Mouse (Mus musculus): Measurements from ENCODE around the gene Gm7544. TPM values are rescaled to one million over a fixed set of nuclear protein-coding genes. Genes with fewer than 3 reads are reported as not detected.
"Not testable (repeated sequence)": the region's sequence is repeated elsewhere in the genome, so short reads cannot be mapped to it uniquely, and the experiment has no call there.

Gene Gm7544
- polyA plus RNA-seq, 1 experiment from 2014 or later: not detected

DNA sequence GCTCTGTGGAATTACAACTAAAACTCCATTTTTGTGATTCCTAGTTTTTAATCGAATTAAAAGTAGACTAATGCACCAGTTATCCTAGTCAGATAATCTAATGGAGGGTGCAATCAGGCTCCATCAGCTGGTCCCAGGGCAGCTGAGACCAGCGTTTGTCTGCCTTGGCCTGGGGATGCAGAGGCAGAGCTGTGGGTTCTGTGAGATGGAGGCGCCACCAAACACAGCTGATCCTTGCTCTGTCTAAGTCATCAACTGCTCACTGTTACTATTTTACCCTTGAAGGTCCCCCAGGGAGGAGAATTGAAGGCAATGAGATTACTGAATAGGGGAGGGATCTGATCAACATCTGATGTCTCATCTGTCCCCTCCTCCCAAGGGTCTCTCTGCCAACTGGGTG is 10.6 kb upstream of the Gm7544 start:
- H3K27me3 ChIP-seq (ENCODE audit: insufficient read depth, low read length): no peaks in the 10 kb centered on the region
- TF ChIP-seq CTCF (IDR thresholded peaks at IDR 0.05; ENCODE audit: low read depth): no peak
- WGBS: 64% methylated on average over 3 of the region's 3 CpGs
- H3K9me3 ChIP-seq (ENCODE audit: low read depth, low read length): no peaks in the 10 kb centered on the region
- no peak overlapping the region for H3K4me2 ChIP-seq
- no peaks in the 10 kb centered on the region for H3K36me3 ChIP-seq (ENCODE audit: insufficient read depth)
- no peaks in the 10 kb centered on the region for H3K4me1 ChIP-seq (ENCODE audit: insufficient read depth)
- no peak overlapping the region for H3K9ac ChIP-seq
- ATAC-seq (ENCODE audit: insufficient read depth) (no peak), DNase-seq (no peak)
- H3K27ac ChIP-seq (ENCODE audit: low read depth): no peak overlapping the region
- H3K4me3 ChIP-seq (ENCODE audit: low read depth, low read length): no peak overlapping the region

DNA sequence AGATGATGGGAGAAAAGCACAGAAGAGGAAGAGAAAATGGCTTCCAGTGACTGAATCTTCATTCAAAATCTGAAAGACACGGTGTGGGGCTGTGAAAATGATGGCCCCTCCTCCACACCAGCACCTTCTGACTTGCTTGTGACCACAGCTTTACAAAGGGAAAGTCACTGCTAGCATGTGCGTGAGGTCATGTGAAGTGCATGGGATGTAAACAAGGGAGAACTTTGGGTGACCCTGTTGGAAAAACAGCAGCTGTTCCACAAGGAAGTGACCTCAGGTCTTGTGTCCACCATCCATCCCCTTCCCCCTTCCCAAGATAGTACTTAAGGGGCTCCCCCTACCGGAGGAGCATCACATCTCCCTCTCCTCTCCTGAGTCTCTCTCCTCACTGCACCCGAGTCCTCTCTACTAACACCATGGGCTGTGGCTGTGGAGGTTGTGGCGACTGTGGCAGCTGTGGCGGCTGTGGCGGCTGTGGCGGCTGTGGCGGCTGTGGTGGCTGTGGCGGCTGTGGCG is 4.1 kb upstream of the Gm7544 start, which contains the start of gene Gm47955:
Gene Gm47955, plus strand, starts transcription at position 417 of the 516 bp plus-strand sequence.
- H3K9ac ChIP-seq: no peak within 1 kb of the TSS
- H3K27ac ChIP-seq (ENCODE audit: low read depth): no peak within 1 kb of the TSS
- H3K27me3 ChIP-seq (ENCODE audit: insufficient read depth, low read length): no peaks in the 10 kb centered on the region
- no peaks in the 10 kb centered on the region for H3K4me1 ChIP-seq (ENCODE audit: insufficient read depth)
- no peak within 1 kb of the TSS for H3K4me3 ChIP-seq (ENCODE audit: low read depth, low read length)
- DNase-seq: no peak
- H3K4me2 ChIP-seq: no peak within 1 kb of the TSS
- no peaks in the 10 kb centered on the region for H3K9me3 ChIP-seq (ENCODE audit: low read depth, low read length)
- ATAC-seq (ENCODE audit: insufficient read depth): no peak
- WGBS: 82% methylated on average over 11 of the region's 11 CpGs
- TF ChIP-seq CTCF (IDR thresholded peaks at IDR 0.05; ENCODE audit: low read depth): no peak
- no peaks in the 10 kb centered on the region for H3K36me3 ChIP-seq (ENCODE audit: insufficient read depth)

DNA sequence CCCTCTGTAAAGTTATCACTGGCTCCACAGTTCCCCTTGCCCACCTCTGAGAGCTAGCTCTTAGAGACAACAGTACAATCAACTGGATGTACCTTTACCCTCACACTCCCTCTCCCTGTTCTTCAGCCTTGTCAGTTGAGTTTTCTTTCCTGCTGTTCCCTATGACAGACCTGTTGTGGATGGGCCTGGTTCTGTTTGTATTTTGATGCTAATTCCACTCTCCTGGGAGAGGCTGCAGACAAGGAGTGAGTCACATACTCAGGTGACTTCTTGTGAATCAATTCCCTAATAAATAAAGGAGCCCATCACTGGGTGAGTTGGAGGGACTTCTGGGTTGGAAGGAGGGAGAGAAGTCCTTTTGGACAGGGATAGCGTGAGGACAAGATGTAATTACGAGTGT is 7.2 kb downstream of the Gm7544 start:
- H3K9ac ChIP-seq: no peak overlapping the region
- no peak overlapping the region for H3K27ac ChIP-seq (ENCODE audit: low read depth)
- no peak overlapping the region for H3K4me3 ChIP-seq (ENCODE audit: low read depth, low read length)
- no peak for ATAC-seq (ENCODE audit: insufficient read depth)
- no peaks in the 10 kb centered on the region for H3K27me3 ChIP-seq (ENCODE audit: insufficient read depth, low read length)
- no peaks in the 10 kb centered on the region for H3K36me3 ChIP-seq (ENCODE audit: insufficient read depth)
- 86% methylated on average over 2 of the region's 2 CpGs for WGBS
- DNase-seq: no peak
- no peak overlapping the region for H3K4me2 ChIP-seq
- no peaks in the 10 kb centered on the region for H3K9me3 ChIP-seq (ENCODE audit: low read depth, low read length)
- H3K4me1 ChIP-seq (ENCODE audit: insufficient read depth): no peaks in the 10 kb centered on the region
- TF ChIP-seq CTCF (IDR thresholded peaks at IDR 0.05; ENCODE audit: low read depth): no peak

DNA sequence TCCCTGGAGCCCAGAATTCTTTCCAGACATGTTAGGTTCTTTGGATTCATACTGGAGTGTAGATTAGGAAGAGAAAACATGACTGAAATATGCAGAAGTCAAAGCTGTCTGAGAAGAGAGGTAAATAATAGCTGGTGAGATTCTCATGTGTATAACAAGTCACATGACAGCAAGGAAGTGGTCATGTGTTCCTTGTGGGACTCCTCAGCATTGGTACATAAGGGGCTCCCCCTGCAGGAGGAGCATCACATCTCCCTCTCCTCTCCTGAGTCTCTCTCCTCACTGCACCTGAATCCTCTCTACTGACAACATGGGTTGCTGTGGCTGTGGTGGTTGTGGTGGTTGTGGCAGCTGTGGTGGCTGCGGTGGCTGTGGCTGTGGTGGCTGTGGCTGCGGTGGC is 9.8 kb downstream of the Gm7544 start:
- not testable (repeated sequence) for H3K4me2 ChIP-seq; H3K9me3 ChIP-seq (ENCODE audit: low read depth, low read length); DNase-seq; ATAC-seq (ENCODE audit: insufficient read depth); H3K9ac ChIP-seq; H3K27me3 ChIP-seq (ENCODE audit: insufficient read depth, low read length); H3K27ac ChIP-seq (ENCODE audit: low read depth); H3K4me1 ChIP-seq (ENCODE audit: insufficient read depth); H3K36me3 ChIP-seq (ENCODE audit: insufficient read depth); H3K4me3 ChIP-seq (ENCODE audit: low read depth, low read length)
- 95% methylated on average over 2 of the region's 2 CpGs for WGBS

DNA sequence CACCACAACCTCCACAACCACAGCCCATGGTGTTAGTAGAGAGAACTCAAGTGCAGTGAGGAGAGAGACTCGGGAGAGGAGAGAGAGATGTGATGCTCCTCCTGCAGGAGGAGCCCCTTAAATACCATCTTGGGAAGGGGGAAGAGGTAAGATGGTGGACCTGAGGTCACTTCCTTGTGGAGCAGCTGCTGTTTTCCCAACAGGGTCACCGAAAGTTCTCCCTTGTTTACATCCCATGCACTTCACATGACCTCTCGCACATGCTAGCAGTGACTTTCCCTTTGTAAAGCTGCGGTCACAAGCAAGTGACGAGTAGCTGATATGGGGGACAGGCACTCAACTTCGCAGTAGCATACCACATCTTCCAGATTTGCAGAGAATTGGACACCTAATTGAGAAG is 12.5 kb downstream of the Gm7544 start, which contains the start of gene A030003K21Rik:
Gene A030003K21Rik, minus strand, starts transcription at position 94 of the 400 bp plus-strand sequence.
- no CpG with 5 or more reads among the region's 6 CpGs for WGBS

DNA sequence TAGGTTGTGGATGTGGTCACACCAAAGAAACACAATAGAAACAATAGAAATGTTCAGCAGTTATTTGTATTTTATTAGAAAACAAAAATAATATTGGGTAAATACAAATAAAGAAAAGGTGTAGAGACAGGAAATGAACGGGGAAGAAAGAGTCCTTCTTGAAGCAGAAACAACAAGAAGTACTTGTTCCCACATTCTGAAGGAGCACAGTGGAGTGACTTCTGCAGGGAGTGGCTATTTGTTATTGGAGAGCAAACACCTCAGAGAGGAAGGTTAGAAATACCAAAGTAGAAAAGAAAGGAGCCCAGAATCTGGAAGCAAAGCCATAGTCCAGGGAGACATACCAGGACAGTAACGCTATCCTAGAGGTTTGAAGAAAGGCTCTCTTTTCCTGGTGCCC is 13.3 kb downstream of the Gm7544 start:
- H3K9me3 ChIP-seq (ENCODE audit: low read depth, low read length); H3K4me1 ChIP-seq (ENCODE audit: insufficient read depth); ATAC-seq (ENCODE audit: insufficient read depth); H3K4me2 ChIP-seq; H3K4me3 ChIP-seq (ENCODE audit: low read depth, low read length); H3K27ac ChIP-seq (ENCODE audit: low read depth); H3K27me3 ChIP-seq (ENCODE audit: insufficient read depth, low read length); H3K9ac ChIP-seq; H3K36me3 ChIP-seq (ENCODE audit: insufficient read depth); DNase-seq: not testable (repeated sequence)
- WGBS: 70% methylated on average over 2 of the region's 2 CpGs

More for the DNA sequence above, 12.5 kb downstream of the Gm7544 start, which contains the start of gene A030003K21Rik:
- not testable (repeated sequence) for ATAC-seq (ENCODE audit: insufficient read depth); H3K9ac ChIP-seq; H3K4me2 ChIP-seq; H3K36me3 ChIP-seq (ENCODE audit: insufficient read depth); H3K4me1 ChIP-seq (ENCODE audit: insufficient read depth); H3K27me3 ChIP-seq (ENCODE audit: insufficient read depth, low read length); H3K9me3 ChIP-seq (ENCODE audit: low read depth, low read length); DNase-seq; H3K27ac ChIP-seq (ENCODE audit: low read depth); H3K4me3 ChIP-seq (ENCODE audit: low read depth, low read length)

DNA sequence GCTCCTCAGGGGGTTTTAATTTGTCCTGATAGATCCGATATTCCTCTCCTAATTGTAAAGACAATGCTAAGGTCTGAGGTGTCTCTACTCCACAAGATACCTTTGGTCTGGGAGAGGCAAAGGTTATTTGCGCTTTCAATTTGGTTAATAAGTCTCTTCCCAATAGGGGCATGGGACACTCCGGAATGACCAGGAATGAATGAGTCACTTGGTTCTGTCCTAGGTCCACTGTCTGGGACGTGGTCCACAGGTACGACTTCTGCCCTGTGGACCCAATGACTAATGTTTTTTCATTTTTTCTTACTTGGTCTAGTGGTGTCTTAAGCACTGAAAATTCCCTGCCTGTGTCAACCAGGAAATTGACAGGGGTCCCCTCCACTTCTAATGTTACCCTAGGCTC is 17.1 kb downstream of the Gm7544 start:
- Histone ChIP-seq H3K36me3 (ENCODE audit: insufficient read depth) (no peaks in the 10 kb centered on the region), H3K4me2 (no peak overlapping the region), H3K27me3 (ENCODE audit: insufficient read depth, low read length) (no peaks in the 10 kb centered on the region), H3K4me1 (ENCODE audit: insufficient read depth) (no peaks in the 10 kb centered on the region), H3K4me3 (ENCODE audit: low read depth, low read length) (no peak overlapping the region), H3K9me3 (ENCODE audit: low read depth, low read length) (0 out of 2 replicates have a peak, but pooled peaks cover 3% of the 10 kb centered on the region), H3K27ac (ENCODE audit: low read depth) (no peak overlapping the region), H3K9ac (no peak overlapping the region)
- no peak for TF ChIP-seq CTCF (IDR thresholded peaks at IDR 0.05; ENCODE audit: low read depth)
- WGBS: 92% methylated on average over 5 of the region's 5 CpGs
- no peak for DNase-seq
- ATAC-seq (ENCODE audit: insufficient read depth): no peak

DNA sequence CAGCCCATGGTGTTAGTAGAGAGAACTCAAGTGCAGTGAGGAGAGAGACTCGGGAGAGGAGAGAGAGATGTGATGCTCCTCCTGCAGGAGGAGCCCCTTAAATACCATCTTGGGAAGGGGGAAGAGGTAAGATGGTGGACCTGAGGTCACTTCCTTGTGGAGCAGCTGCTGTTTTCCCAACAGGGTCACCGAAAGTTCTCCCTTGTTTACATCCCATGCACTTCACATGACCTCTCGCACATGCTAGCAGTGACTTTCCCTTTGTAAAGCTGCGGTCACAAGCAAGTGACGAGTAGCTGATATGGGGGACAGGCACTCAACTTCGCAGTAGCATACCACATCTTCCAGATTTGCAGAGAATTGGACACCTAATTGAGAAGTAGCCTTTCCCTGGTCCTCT is 24.5 kb downstream of the Gm7544 start, which contains the start of gene Gm6217:
Gene Gm6217, minus strand, starts transcription at position 74 of the 400 bp plus-strand sequence.
- not testable (repeated sequence) for H3K4me2 ChIP-seq; H3K9ac ChIP-seq; DNase-seq; H3K36me3 ChIP-seq (ENCODE audit: insufficient read depth); H3K4me1 ChIP-seq (ENCODE audit: insufficient read depth); H3K9me3 ChIP-seq (ENCODE audit: low read depth, low read length); ATAC-seq (ENCODE audit: insufficient read depth); H3K27me3 ChIP-seq (ENCODE audit: insufficient read depth, low read length); H3K27ac ChIP-seq (ENCODE audit: low read depth); H3K4me3 ChIP-seq (ENCODE audit: low read depth, low read length)
- WGBS: no CpG with 5 or more reads among the region's 6 CpGs

DNA sequence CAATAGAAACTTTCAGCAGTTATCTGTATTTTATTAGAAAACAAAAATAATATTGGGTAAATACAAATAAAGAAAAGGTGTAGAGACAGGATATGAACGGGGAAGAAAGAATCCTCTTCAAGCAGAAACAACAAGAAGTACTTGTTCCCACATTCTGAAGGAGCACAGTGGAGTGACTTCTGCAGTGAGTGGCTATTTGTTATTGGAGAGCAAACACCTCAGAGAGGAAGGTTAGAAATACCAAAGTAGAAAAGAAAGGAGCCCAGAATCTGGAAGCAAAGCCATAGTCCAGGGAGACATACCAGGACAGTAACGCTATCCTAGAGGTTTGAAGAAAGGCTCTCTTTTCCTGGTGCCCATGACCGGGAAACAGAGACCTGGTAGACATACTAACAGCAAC is 25.3 kb downstream of the Gm7544 start:
- not testable (repeated sequence) for ATAC-seq (ENCODE audit: insufficient read depth); H3K27ac ChIP-seq (ENCODE audit: low read depth); H3K4me1 ChIP-seq (ENCODE audit: insufficient read depth); H3K4me3 ChIP-seq (ENCODE audit: low read depth, low read length); H3K4me2 ChIP-seq; DNase-seq; H3K9ac ChIP-seq; H3K36me3 ChIP-seq (ENCODE audit: insufficient read depth); H3K9me3 ChIP-seq (ENCODE audit: low read depth, low read length); H3K27me3 ChIP-seq (ENCODE audit: insufficient read depth, low read length)
- 70% methylated on average over 1 of the region's 3 CpGs for WGBS

Measured in lung, embryonic 14.5 days (tissue).